Mouse (Mus musculus) embryonic facial prominence, embryonic 11.5 days (tissue): Measurements from ENCODE around the gene Thsd1. TPM values are rescaled to one million over a fixed set of nuclear protein-coding genes. Genes with fewer than 3 reads are reported as not detected.

Experiments
- ATAC-seq: fragments of 200-750 bp; cut with Nextera tagmentation; replicated peaks from 2 replicates; pipeline ENCODE4 v1.8.0; 2017; ENCODE audit warnings: low read depth; ENCODE audit not compliant: insufficient number of reproducible peaks, low FRiP score, low TSS enrichment
- DNase-seq: peaks from one replicate; pipeline ENCODE4 v3.0.0-alpha.2; 2015; ENCODE audit warnings: low spot score
- H3K27ac ChIP-seq: fragments of 300-500 bp; sonication (generic); replicated peaks from 2 replicates; pipeline ENCODE4 v1.5.1; 2014; ENCODE audit warnings: mild to moderate bottlenecking, low read depth, low read length, control low read depth
- H3K27me3 ChIP-seq: fragments of 300-500 bp; sonication (generic); 2 replicates; pipeline ENCODE4 v1.6.1; 2014; ENCODE audit warnings: mild to moderate bottlenecking, low read length, moderate library complexity, mixed read lengths; ENCODE audit not compliant: control insufficient read depth, insufficient read depth
- H3K36me3 ChIP-seq: fragments of 300-500 bp; sonication (generic); replicated peaks from 2 replicates; pipeline ENCODE4 v1.6.1; 2014; ENCODE audit warnings: low read depth, mild to moderate bottlenecking, low read length, moderate library complexity, mixed read lengths; ENCODE audit not compliant: control insufficient read depth, insufficient read depth
- H3K4me1 ChIP-seq: fragments of 300-500 bp; sonication (generic); 2 replicates; pipeline ENCODE4 v1.6.1; 2014; ENCODE audit warnings: low read length, mixed read lengths; ENCODE audit not compliant: control insufficient read depth, insufficient read depth
- H3K4me2 ChIP-seq: fragments of 300-500 bp; sonication (generic); 2 replicates; pipeline ENCODE4 v1.6.1; 2014; ENCODE audit warnings: low read depth, mild to moderate bottlenecking, control low read depth, low read length, moderate library complexity
- H3K4me3 ChIP-seq: fragments of 300-500 bp; sonication (generic); 2 replicates; pipeline ENCODE4 v1.5.1; 2014; ENCODE audit warnings: low read depth, low read length, control low read depth
- H3K9ac ChIP-seq: fragments of 300-500 bp; sonication (generic); replicated peaks from 2 replicates; pipeline ENCODE4 v1.6.1; 2014; ENCODE audit warnings: mild to moderate bottlenecking, control low read depth, low read length
- H3K9me3 ChIP-seq: fragments of 300-500 bp; sonication (generic); replicated peaks from 2 replicates; pipeline ENCODE4 v1.6.1; 2016; ENCODE audit warnings: mild to moderate bottlenecking, low read length, inconsistent platforms, mixed read lengths; ENCODE audit not compliant: control insufficient read depth
- WGBS: fragments of 180-500 bp; shearing (Covaris S2); extraction: QIAGEN DNeasy Blood & Tissue Kit; methylation state at CpG from one replicate; pipeline ENCODE4 v1.1.7; 2014; 5-methylcytosine and 5-hydroxymethylcytosine counted together
- polyA plus RNA-seq: library from polyadenylated mRNA; unstranded; fragments of >200 nt; fragmentation: Nextera tagmentation; extraction: Ambion mirVana; gene quantifications from 2 replicates; pipeline ENCODE4 v1.2.1, GENCODE M21; 2014

The Thsd1 gene
- polyA plus RNA-seq, 1 experiment from 2014 or later, result 11.0 TPM

GRCm38 (mm10) chr8:22207535-22207934 lies 19.6 kb upstream of the Thsd1 start:
- Histone ChIP-seq H3K9me3 (no peaks in the 10 kb centered on the region), H3K27ac (no peak overlapping the region), H3K4me2 (no peak overlapping the region), H3K4me3 (no peak overlapping the region), H3K27me3 (no peaks in the 10 kb centered on the region), H3K4me1 (no peaks in the 10 kb centered on the region), H3K9ac (no peak overlapping the region), H3K36me3 (no peaks in the 10 kb centered on the region)
- ATAC-seq (no peak), DNase-seq (no peak)
- 81% methylated on average over 4 of the region's 4 CpGs for WGBS

- Histone ChIP-seq H3K9me3 (no peaks in the 10 kb centered on the region), H3K36me3 (no peaks in the 10 kb centered on the region), H3K4me2 (no peak overlapping the region), H3K27me3 (no peaks in the 10 kb centered on the region), H3K9ac (no peak overlapping the region), H3K27ac (no peak overlapping the region), H3K4me1 (no peaks in the 10 kb centered on the region), H3K4me3 (no peak overlapping the region)
- no peak for ATAC-seq
- WGBS, result 63% methylated on average over 5 of the region's 5 CpGs
- no peak for DNase-seq
These were observed 18.1 kb upstream of the Thsd1 start for GRCm38 (mm10) chr8:22209012-22209411.

GRCm38 (mm10) chr8:22214826-22215225 lies 12.3 kb upstream of the Thsd1 start:
- H3K27ac ChIP-seq, result no peak overlapping the region
- H3K4me3 ChIP-seq, result no peak overlapping the region
- no peaks in the 10 kb centered on the region for H3K27me3 ChIP-seq
- no peak for DNase-seq
- no peak for ATAC-seq
- no peaks in the 10 kb centered on the region for H3K4me1 ChIP-seq
- no peak overlapping the region for H3K9ac ChIP-seq
- H3K9me3 ChIP-seq, result no peaks in the 10 kb centered on the region
- H3K4me2 ChIP-seq, result no peak overlapping the region
- H3K36me3 ChIP-seq, result no peaks in the 10 kb centered on the region
- WGBS, result 97% methylated on average over 10 of the region's 10 CpGs

- H3K36me3 ChIP-seq, result no peaks in the 10 kb centered on the region
- H3K4me2 ChIP-seq, result no peak overlapping the region
- H3K9ac ChIP-seq, result no peak overlapping the region
- H3K27me3 ChIP-seq, result peaks cover 6% of the 10 kb centered on the region
- H3K4me1 ChIP-seq, result no peaks in the 10 kb centered on the region
- DNase-seq, result no peak
- no peak overlapping the region for H3K27ac ChIP-seq
- H3K4me3 ChIP-seq, result no peak overlapping the region
- no peaks in the 10 kb centered on the region for H3K9me3 ChIP-seq
- WGBS, result 51% methylated on average over 8 of the region's 8 CpGs
- no peak for ATAC-seq
These were observed 752 bp upstream of the Thsd1 start for GRCm38 (mm10) chr8:22226361-22226760.

DNA sequence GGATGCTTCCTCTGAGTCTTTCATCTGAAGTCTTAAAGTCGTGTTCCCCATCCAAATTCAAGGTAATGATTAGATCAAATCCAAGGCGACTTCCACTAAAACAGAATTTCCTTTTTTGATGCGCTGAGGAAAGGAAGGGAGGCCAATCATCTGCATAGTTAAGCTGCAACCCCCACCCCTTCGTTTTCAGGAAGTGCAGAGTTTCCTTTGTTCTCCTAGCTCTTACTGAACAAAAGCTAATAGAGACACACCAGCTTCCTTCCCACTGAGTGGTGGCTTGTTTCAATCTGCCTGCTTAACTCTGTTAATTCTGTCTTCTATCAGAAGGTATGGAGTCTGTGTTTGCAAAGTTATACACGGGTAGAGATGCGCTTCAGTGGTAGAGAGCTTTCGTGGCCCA lies 1.5 kb downstream of the Thsd1 start:
- no peak for ATAC-seq
- Histone ChIP-seq H3K36me3 (no peaks in the 10 kb centered on the region), H3K27ac (no peak overlapping the region), H3K9me3 (no peaks in the 10 kb centered on the region), H3K4me1 (no peaks in the 10 kb centered on the region), H3K27me3 (peaks cover 6% of the 10 kb centered on the region), H3K4me2 (no peak overlapping the region), H3K4me3 (no peak overlapping the region), H3K9ac (no peak overlapping the region)
- WGBS, result 40% methylated on average over 7 of the region's 7 CpGs
- no peak for DNase-seq

GRCm38 (mm10) chr8:22242986-22243385 lies 15.9 kb downstream of the Thsd1 start:
- H3K4me1 ChIP-seq, result no peaks in the 10 kb centered on the region
- no peaks in the 10 kb centered on the region for H3K36me3 ChIP-seq
- H3K4me2 ChIP-seq, result no peak overlapping the region
- ATAC-seq (no peak), DNase-seq (no peak)
- WGBS, result 88% methylated on average over 9 of the region's 9 CpGs
- no peak overlapping the region for H3K27ac ChIP-seq
- H3K27me3 ChIP-seq, result no peaks in the 10 kb centered on the region
- H3K4me3 ChIP-seq, result no peak overlapping the region
- no peaks in the 10 kb centered on the region for H3K9me3 ChIP-seq
- H3K9ac ChIP-seq, result no peak overlapping the region

- DNase-seq (no peak), ATAC-seq (no peak)
- Histone ChIP-seq H3K4me1 (no peaks in the 10 kb centered on the region), H3K9ac (no peak overlapping the region), H3K27ac (no peak overlapping the region), H3K4me2 (no peak overlapping the region), H3K4me3 (no peak overlapping the region), H3K27me3 (no peaks in the 10 kb centered on the region), H3K36me3 (no peaks in the 10 kb centered on the region), H3K9me3 (no peaks in the 10 kb centered on the region)
- 86% methylated on average over 1 of the region's 1 CpGs for WGBS
These were observed 18.6 kb downstream of the Thsd1 start for GRCm38 (mm10) chr8:22245663-22246062.

DNA sequence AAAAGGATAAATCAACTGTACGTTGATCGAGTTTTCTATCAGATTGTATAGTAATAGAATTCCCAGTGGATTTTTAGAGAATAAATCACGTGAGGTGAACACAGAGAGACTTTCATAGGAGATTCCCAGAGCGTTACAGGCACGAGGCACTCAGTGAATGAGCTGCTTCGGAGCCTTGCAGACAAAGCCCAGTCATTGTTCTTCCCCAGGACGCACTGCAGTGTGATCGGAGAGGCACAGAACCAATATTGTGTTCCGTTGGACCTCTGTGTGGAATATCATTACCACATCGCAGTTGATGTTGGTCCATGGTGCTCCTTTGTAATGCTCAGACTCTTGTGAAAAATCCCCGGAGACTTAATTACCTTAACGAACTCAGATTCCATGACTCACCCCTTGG lies 20.8 kb downstream of the Thsd1 start:
- H3K9ac ChIP-seq, result no peak overlapping the region
- H3K4me1 ChIP-seq, result no peaks in the 10 kb centered on the region
- 58% methylated on average over 12 of the region's 12 CpGs for WGBS
- DNase-seq (no peak), ATAC-seq (no peak)
- no peak overlapping the region for H3K27ac ChIP-seq
- no peak overlapping the region for H3K4me3 ChIP-seq
- H3K4me2 ChIP-seq, result no peak overlapping the region
- H3K27me3 ChIP-seq, result no peaks in the 10 kb centered on the region
- H3K9me3 ChIP-seq, result no peaks in the 10 kb centered on the region
- H3K36me3 ChIP-seq, result no peaks in the 10 kb centered on the region
